Mouse (Mus musculus) lung, postnatal 0 days (tissue): Measurements from ENCODE around the gene Ufd1. TPM values are rescaled to one million over a fixed set of nuclear protein-coding genes. Genes with fewer than 3 reads are reported as not detected.
A peak's percentile ranks its signal among the peaks of the same experiment; 100 is the strongest.

Experiments used
- ATAC-seq: fragments of 200-750 bp; cut with Nextera tagmentation; 2 replicates; pipeline ENCODE4 v1.8.0; 2017; ENCODE audit warnings: moderate library complexity
- DNase-seq: peaks from one replicate; pipeline ENCODE4 v3.0.0-alpha.2; 2016; ENCODE audit warnings: low spot score
- H3K27ac ChIP-seq: fragments of 300-500 bp; sonication (generic); 2 replicates; pipeline ENCODE4 v1.5.1; 2014; ENCODE audit warnings: antibody characterized with exemption, mild to moderate bottlenecking, low read length, mixed read lengths
- H3K27me3 ChIP-seq: fragments of 300-500 bp; sonication (generic); replicated peaks from 2 replicates; pipeline ENCODE4 v1.6.1; 2014; ENCODE audit warnings: low read length, mixed read lengths; ENCODE audit not compliant: insufficient read depth
- H3K36me3 ChIP-seq: fragments of 300-500 bp; sonication (generic); 2 replicates; pipeline ENCODE4 v1.6.1; 2014; ENCODE audit warnings: low read length, mixed read lengths; ENCODE audit not compliant: insufficient read depth
- H3K4me1 ChIP-seq: fragments of 300-500 bp; sonication (generic); 2 replicates; pipeline ENCODE4 v1.6.1; 2014; ENCODE audit warnings: antibody characterized with exemption, low read depth, low read length, mixed read lengths; ENCODE audit not compliant: insufficient read depth
- H3K4me2 ChIP-seq: fragments of 300-500 bp; sonication (generic); replicated peaks from 2 replicates; pipeline ENCODE4 v1.6.1; 2014; ENCODE audit warnings: low read depth, mild to moderate bottlenecking, low read length, moderate library complexity, mixed read lengths
- H3K4me3 ChIP-seq: fragments of 300-500 bp; sonication (generic); 2 replicates; pipeline ENCODE4 v1.5.1; 2014; ENCODE audit warnings: low read depth, low read length
- H3K9ac ChIP-seq: fragments of 300-500 bp; sonication (generic); replicated peaks from 2 replicates; pipeline ENCODE4 v1.6.1; 2014; ENCODE audit warnings: low read depth, mild to moderate bottlenecking
- H3K9me3 ChIP-seq: fragments of 300-500 bp; sonication (generic); 2 replicates; pipeline ENCODE4 v1.6.1; 2016; ENCODE audit warnings: low read length, mixed read lengths
- CTCF ChIP-seq: IDR thresholded peaks from 2 replicates; pipeline ENCODE4 v1.5.1; 2016; ENCODE audit warnings: antibody characterized with exemption, mild to moderate bottlenecking
- EP300 ChIP-seq: IDR thresholded peaks from 2 replicates; pipeline ENCODE4 v1.6.1; 2016; ENCODE audit warnings: antibody characterized with exemption, mild to moderate bottlenecking, control low read depth
- WGBS: fragments of 180-500 bp; shearing (Covaris S2); extraction: QIAGEN DNeasy Blood & Tissue Kit; methylation state at CpG from one replicate; pipeline ENCODE4 v1.1.7; 2014; 5-methylcytosine and 5-hydroxymethylcytosine counted together
- polyA plus RNA-seq: library from polyadenylated mRNA; unstranded; fragments of >200 nt; fragmentation: Nextera tagmentation; extraction: Ambion mirVana; gene quantifications from 2 replicates; pipeline ENCODE4 v1.2.1, GENCODE M21; 2015

Gene Ufd1
- 75.4 and 81.7 TPM in 2 replicates for polyA plus RNA-seq

GRCm38 (mm10) chr16:18811468-18812384 lies at the start of gene Ufd1, which contains the start of gene Cdc45:
TSS of gene Ufd1 (plus strand) at chr16:18811779.
TSS of gene Cdc45 (minus strand) at chr16:18811987.
- DNase-seq (peak; percentile 99), ATAC-seq (peak; percentile 96)
- Histone ChIP-seq H3K36me3 (peaks cover 16% of the 10 kb centered on the region; the same call in 1 of the 2 replicates), H3K9me3 (no peaks in the 10 kb centered on the region), H3K4me1 (peaks cover 3% of the 10 kb centered on the region; the same call in 1 of the 2 replicates), H3K27ac (peak within 1 kb of the TSS; percentile 89), H3K4me3 (peak within 1 kb of the TSS; percentile 84), H3K27me3 (no peaks in the 10 kb centered on the region), H3K9ac (peak within 1 kb of the TSS; percentile 93), H3K4me2 (peak within 1 kb of the TSS; percentile 62)
- under 1% methylated on average over 42 of the region's 42 CpGs for WGBS
- TF ChIP-seq CTCF: no peak
- peak; percentile 91 for TF ChIP-seq EP300

GRCm38 (mm10) chr16:18762960-18763359 lies 48.6 kb upstream of the Ufd1 start:
- no peak overlapping the region for H3K27ac ChIP-seq
- DNase-seq (no peak), ATAC-seq (no peak)
- H3K9ac ChIP-seq: no peak overlapping the region
- WGBS: 63% methylated on average over 3 of the region's 3 CpGs
- no peaks in the 10 kb centered on the region for H3K4me1 ChIP-seq
- no peak overlapping the region for H3K4me2 ChIP-seq
- TF ChIP-seq CTCF (no peak), EP300 (no peak)
- no peaks in the 10 kb centered on the region for H3K9me3 ChIP-seq
- H3K4me3 ChIP-seq: no peak overlapping the region
- no peaks in the 10 kb centered on the region for H3K36me3 ChIP-seq
- H3K27me3 ChIP-seq: no peaks in the 10 kb centered on the region

- peak; percentile 79 for ATAC-seq
- WGBS: 48% methylated on average over 4 of the region's 4 CpGs
Measured at GRCm38 (mm10) chr16:18766390-18766789, 45.2 kb upstream of the Ufd1 start.

GRCm38 (mm10) chr16:18769501-18769900 lies 42.1 kb upstream of the Ufd1 start:
- Histone ChIP-seq H3K4me1 (no peaks in the 10 kb centered on the region), H3K36me3 (no peaks in the 10 kb centered on the region), H3K27me3 (no peaks in the 10 kb centered on the region), H3K9ac (no peak overlapping the region), H3K4me3 (no peak overlapping the region), H3K27ac (no peak overlapping the region), H3K4me2 (no peak overlapping the region), H3K9me3 (no peaks in the 10 kb centered on the region)
- 75% methylated on average over 1 of the region's 1 CpGs for WGBS
- no peak for TF ChIP-seq CTCF
- TF ChIP-seq EP300: no peak
- DNase-seq (no peak), ATAC-seq (no peak)

More at GRCm38 (mm10) chr16:18766390-18766789, 45.2 kb upstream of the Ufd1 start:
- Histone ChIP-seq H3K27ac (peak overlapping the region; percentile 6; the same call in 1 of the 2 replicates), H3K4me2 (no peak overlapping the region), H3K27me3 (no peaks in the 10 kb centered on the region), H3K4me3 (no peak overlapping the region), H3K36me3 (no peaks in the 10 kb centered on the region), H3K9me3 (no peaks in the 10 kb centered on the region), H3K4me1 (no peaks in the 10 kb centered on the region), H3K9ac (no peak overlapping the region)
- TF ChIP-seq CTCF (0 out of 2 replicates have a peak, but pooled peaks have one; percentile 4), EP300 (peak; percentile 83)
- peak; percentile 50 for DNase-seq

GRCm38 (mm10) chr16:18773936-18774335 lies 37.6 kb upstream of the Ufd1 start:
- H3K4me2 ChIP-seq: no peak overlapping the region
- TF ChIP-seq CTCF: no peak
- TF ChIP-seq EP300: peak; percentile 31
- peak overlapping the region; percentile 90 for H3K27ac ChIP-seq
- H3K4me1 ChIP-seq: no peaks in the 10 kb centered on the region
- WGBS: 21% methylated on average over 2 of the region's 2 CpGs
- no peaks in the 10 kb centered on the region for H3K9me3 ChIP-seq
- H3K9ac ChIP-seq: no peak overlapping the region
- no peak overlapping the region for H3K4me3 ChIP-seq
- ATAC-seq: no peak
- 0 out of 2 replicates have a peak, but pooled peaks cover 14% of the 10 kb centered on the region for H3K27me3 ChIP-seq
- no peaks in the 10 kb centered on the region for H3K36me3 ChIP-seq
- no peak for DNase-seq
